Mouse (Mus musculus): ENCODE data around the gene Fgfr2.

The Fgfr2 gene

GRCm38 (mm10) chr7:132641606-132642005, 481.5 kb downstream of the Fgfr2 start:
- no peak for DNase-seq

GRCm38 (mm10) chr7:132640946-132641345, 482.2 kb downstream of the Fgfr2 start:
- DNase-seq, result peak; percentile 60

GRCm38 (mm10) chr7:132638446-132639087, 484.6 kb downstream of the Fgfr2 start:
- DNase-seq, result peak; percentile 26

- no peak for DNase-seq
Measured at GRCm38 (mm10) chr7:132637292-132637691, 485.9 kb downstream of the Fgfr2 start.

GRCm38 (mm10) chr7:132631313-132631712, 491.8 kb downstream of the Fgfr2 start:
- DNase-seq, result no peak

- DNase-seq, result no peak
Measured at GRCm38 (mm10) chr7:132627448-132627847, 495.7 kb downstream of the Fgfr2 start.

GRCm38 (mm10) chr7:132626174-132626573, 497.0 kb downstream of the Fgfr2 start:
- DNase-seq, result no peak

- peak; percentile 38 for DNase-seq
Measured at GRCm38 (mm10) chr7:132624161-132624560, 499.0 kb downstream of the Fgfr2 start.

GRCm38 (mm10) chr7:132619975-132620918, 502.9 kb downstream of the Fgfr2 start:
- peak; percentile 75 for DNase-seq

GRCm38 (mm10) chr7:132619549-132619948, 503.6 kb downstream of the Fgfr2 start:
- DNase-seq, result no peak

- no peak for DNase-seq
Measured at GRCm38 (mm10) chr7:132617021-132617564, 506.1 kb downstream of the Fgfr2 start.

- no peak for DNase-seq
Measured at GRCm38 (mm10) chr7:132616391-132616790, 506.8 kb downstream of the Fgfr2 start.

- no peak for DNase-seq
Measured at GRCm38 (mm10) chr7:132615346-132615745, 507.8 kb downstream of the Fgfr2 start.

GRCm38 (mm10) chr7:132611530-132611929, 511.6 kb downstream of the Fgfr2 start:
- no peak for DNase-seq

- DNase-seq, result peak; percentile 69
Measured at GRCm38 (mm10) chr7:132610468-132611318, 512.5 kb downstream of the Fgfr2 start, which contains the start of gene Lhpp. Gene Lhpp (plus strand): TSS chr7:132610638.

GRCm38 (mm10) chr7:132608316-132609020, 514.7 kb downstream of the Fgfr2 start:
- DNase-seq, result no peak

GRCm38 (mm10) chr7:132605689-132606088, 517.5 kb downstream of the Fgfr2 start:
- DNase-seq, result no peak

GRCm38 (mm10) chr7:132604720-132605119, 518.4 kb downstream of the Fgfr2 start:
- no peak for DNase-seq

GRCm38 (mm10) chr7:132600926-132601325, 522.2 kb downstream of the Fgfr2 start:
- DNase-seq, result no peak

- DNase-seq, result no peak
Measured at GRCm38 (mm10) chr7:132600026-132600425, 523.1 kb downstream of the Fgfr2 start.

- DNase-seq, result no peak
Measured at GRCm38 (mm10) chr7:132599071-132599975, 523.8 kb downstream of the Fgfr2 start, which contains the start of gene Nkx1-2. Gene Nkx1-2 (minus strand): TSS chr7:132599637.

Data from kidney, adult 11 months (tissue).